Mouse (Mus musculus): Measurements from ENCODE around the gene Peg12. TPM values are rescaled to one million over a fixed set of nuclear protein-coding genes. Genes with fewer than 3 reads are reported as not detected.
A peak's percentile ranks its signal among the peaks of the same experiment; 100 is the strongest.

Gene Peg12
- polyA plus RNA-seq (2014; fragmentation: Nextera tagmentation; extraction: Ambion mirVana) = 25.9 and 31.4 TPM in 2 replicates

DNA sequence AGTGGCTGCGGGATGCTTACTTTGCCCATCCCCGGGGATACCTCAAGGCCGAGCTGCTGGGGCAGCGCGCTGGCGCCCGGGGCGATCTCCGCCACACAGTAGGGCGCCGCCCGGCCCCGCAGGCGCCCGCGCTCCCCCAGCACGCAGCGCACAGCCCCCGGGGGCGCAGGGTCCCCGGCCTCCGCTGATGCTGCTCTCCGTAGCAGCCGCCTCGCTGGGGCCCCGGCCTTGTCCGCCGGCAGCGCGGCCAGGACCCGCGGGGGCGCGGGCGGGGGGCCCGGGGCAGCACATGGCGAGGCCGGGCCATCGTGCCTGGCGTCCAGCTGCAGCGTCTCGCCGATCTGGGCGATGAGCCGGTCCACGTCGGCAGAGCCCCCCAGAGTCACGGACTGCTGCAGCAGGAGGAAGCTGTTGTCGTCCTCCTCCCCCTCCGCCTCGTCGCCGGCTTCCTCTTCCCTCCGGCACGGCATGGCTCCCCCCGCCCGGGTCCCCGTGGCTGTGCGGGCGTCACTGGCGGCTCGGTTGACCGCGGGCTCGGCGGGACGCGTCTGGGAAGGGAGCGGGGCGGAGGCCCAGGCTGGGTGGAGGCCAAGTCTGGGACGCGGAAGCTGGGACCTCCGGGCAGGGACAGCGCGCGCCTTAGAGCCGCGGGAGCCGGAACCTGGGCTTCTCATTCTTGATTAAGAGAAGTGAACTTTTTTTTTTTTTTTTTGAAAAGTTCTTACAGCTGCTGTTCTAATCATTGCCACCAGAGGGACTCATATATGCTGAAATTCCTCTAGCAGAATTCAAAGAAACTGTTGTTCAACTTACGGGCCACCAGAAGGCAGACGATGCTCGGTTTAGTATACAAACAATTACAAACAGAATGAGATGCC, at the start of gene Peg12:
TSS of gene Peg12 (minus strand) at position 633 of the 878 bp plus-strand sequence.
- WGBS = 23% methylated on average over 65 of the region's 82 CpGs
- Histone ChIP-seq H3K4me3 (ENCODE audit: low read length) (peak within 1 kb of the TSS; percentile 43), H3K4me2 (replicated peaks; ENCODE audit: low read depth, low read length) (peak within 1 kb of the TSS; percentile 56), H3K27ac (ENCODE audit: low read depth, low read length) (peak within 1 kb of the TSS; percentile 90), H3K9me3 (ENCODE audit: control insufficient read depth, low read length) (no peaks in the 10 kb centered on the region), H3K9ac (ENCODE audit: low read depth, low read length) (peak within 1 kb of the TSS; percentile 79), H3K36me3 (ENCODE audit: control insufficient read depth, insufficient read depth, low read length) (no peaks in the 10 kb centered on the region), H3K27me3 (ENCODE audit: control insufficient read depth, insufficient read depth, low read length) (no peaks in the 10 kb centered on the region), H3K4me1 (ENCODE audit: control insufficient read depth, insufficient read depth, low read length) (no peaks in the 10 kb centered on the region)
- ATAC-seq (ENCODE audit: low FRiP score, low TSS enrichment) = peak; percentile 90

DNA sequence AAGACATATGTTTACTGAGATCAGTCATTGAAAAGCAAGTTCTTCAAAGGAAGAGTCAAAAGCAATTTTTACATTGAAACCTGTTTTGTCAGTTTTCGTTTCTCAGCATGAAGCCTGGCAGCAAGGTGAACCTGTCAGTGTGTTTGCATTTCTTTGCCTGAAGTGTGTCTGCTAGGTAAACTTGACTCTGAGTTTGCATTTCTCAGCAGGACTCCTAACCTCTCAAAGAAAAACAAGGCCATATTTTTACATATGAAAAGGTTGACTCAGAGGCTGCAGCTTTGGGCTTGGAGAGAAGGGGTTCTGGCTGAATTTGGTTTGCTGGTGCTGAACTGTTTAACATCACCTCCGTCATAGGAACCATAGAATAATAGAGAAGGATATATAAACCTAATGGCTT, 21.8 kb upstream of the Peg12 start:
- no peak for ATAC-seq (ENCODE audit: low FRiP score, low TSS enrichment)
- WGBS = 26% methylated on average over 2 of the region's 2 CpGs
- peaks cover 4% of the 10 kb centered on the region; the same call in 1 of the 2 replicates for H3K9me3 ChIP-seq (ENCODE audit: control insufficient read depth, low read length)
- no peaks in the 10 kb centered on the region for H3K36me3 ChIP-seq (ENCODE audit: control insufficient read depth, insufficient read depth, low read length)
- no peaks in the 10 kb centered on the region for H3K4me1 ChIP-seq (ENCODE audit: control insufficient read depth, insufficient read depth, low read length)
- no peak overlapping the region for H3K9ac ChIP-seq (ENCODE audit: low read depth, low read length)
- H3K4me3 ChIP-seq (ENCODE audit: low read length) = no peak overlapping the region
- no peaks in the 10 kb centered on the region for H3K27me3 ChIP-seq (ENCODE audit: control insufficient read depth, insufficient read depth, low read length)
- H3K4me2 ChIP-seq (replicated peaks; ENCODE audit: low read depth, low read length) = no peak overlapping the region
- H3K27ac ChIP-seq (ENCODE audit: low read depth, low read length) = no peak overlapping the region

DNA sequence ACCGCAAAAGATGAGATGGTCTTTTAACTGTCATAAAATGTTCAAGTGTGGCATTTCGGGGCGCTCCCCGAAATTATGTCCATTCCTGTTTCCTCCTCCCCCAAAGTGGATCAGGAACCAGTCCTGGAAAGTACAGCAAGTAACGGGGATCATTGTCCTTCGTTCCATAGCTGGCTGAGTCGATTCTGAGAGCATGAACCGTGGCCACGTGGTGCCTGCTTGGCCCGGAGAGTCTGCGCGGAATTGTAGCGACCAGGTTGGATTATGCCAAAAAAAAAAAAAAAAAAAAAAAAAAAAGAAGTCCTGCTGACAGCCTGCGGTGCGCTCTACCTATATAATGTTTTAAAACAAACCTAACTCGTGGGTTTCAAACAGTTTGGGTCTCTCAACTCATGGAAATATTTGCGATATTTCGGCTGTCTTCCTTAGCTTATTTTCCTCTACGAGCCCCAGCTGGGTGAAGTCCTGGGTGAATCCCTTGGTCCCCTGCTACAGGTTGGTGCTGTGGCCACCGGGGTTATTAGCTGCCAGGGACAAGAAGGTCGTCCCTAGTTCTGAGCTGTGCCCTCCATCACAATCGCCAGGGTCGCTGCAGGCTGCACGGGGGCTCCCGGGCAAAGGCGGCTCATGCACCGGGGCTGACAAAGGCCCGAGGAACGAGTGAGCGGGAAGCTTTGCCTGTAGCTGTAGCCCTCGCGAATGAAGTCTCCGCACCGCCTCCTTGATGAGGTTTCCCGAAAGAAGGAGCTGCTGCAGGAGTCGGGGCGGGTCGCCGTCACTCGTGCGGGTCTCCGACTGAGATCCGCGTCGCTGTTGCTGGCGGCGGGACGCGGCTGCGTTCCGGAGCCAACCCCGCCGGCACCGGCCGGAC, 1.1 kb downstream of the Peg12 start:
- Histone ChIP-seq H3K4me1 (ENCODE audit: control insufficient read depth, insufficient read depth, low read length) (no peaks in the 10 kb centered on the region), H3K27me3 (ENCODE audit: control insufficient read depth, insufficient read depth, low read length) (no peaks in the 10 kb centered on the region), H3K9ac (ENCODE audit: low read depth, low read length) (peak overlapping the region; percentile 79), H3K4me2 (replicated peaks; ENCODE audit: low read depth, low read length) (peak overlapping the region; percentile 56), H3K9me3 (ENCODE audit: control insufficient read depth, low read length) (no peaks in the 10 kb centered on the region), H3K4me3 (ENCODE audit: low read length) (peak overlapping the region; percentile 43), H3K27ac (ENCODE audit: low read depth, low read length) (peak overlapping the region; percentile 90), H3K36me3 (ENCODE audit: control insufficient read depth, insufficient read depth, low read length) (no peaks in the 10 kb centered on the region)
- 35% methylated on average over 54 of the region's 55 CpGs for WGBS
- ATAC-seq (ENCODE audit: low FRiP score, low TSS enrichment) = peak; percentile 36

DNA sequence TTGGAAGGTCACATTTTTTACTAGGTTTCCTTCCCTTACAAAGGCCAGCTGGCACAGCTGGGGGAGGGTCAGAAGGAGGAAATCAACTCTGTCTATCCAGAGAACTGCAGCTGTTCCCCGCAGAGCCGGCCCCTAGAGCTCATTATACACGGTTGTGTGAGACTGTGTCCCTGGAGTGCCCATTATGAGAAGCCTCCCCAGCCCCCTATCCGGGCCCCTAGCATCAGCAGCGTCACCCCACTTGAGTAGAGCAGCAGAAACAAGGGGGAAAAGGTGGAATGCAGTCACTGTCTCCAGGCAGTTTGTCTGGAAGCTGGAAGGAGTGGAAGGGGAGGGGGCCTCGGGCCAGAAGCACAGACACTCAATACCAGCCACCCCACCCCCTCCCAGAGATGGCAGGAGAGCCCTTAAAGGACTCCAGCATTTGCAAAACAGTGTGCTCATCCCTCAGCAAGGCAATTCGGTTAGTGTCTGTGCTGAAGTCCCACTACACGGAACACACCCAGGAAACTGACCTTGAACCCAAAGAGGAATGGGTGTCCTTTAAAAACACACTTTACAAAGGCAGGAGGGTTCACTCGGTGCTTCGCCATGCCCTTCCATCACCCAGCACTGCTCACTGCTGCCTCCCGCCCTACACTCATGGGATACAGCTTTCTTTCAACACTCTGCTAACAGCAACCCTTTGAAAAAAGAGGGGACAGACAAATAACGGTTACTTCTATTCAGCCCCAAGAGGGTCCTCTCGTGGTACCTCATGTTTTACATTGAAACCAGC, 1.9 kb downstream of the Peg12 start:
- Histone ChIP-seq H3K4me1 (ENCODE audit: control insufficient read depth, insufficient read depth, low read length) (no peaks in the 10 kb centered on the region), H3K27me3 (ENCODE audit: control insufficient read depth, insufficient read depth, low read length) (no peaks in the 10 kb centered on the region), H3K27ac (ENCODE audit: low read depth, low read length) (peak overlapping the region; percentile 37; the same call in 1 of the 2 replicates), H3K9ac (ENCODE audit: low read depth, low read length) (peak overlapping the region; percentile 79; the same call in 1 of the 2 replicates), H3K4me2 (replicated peaks; ENCODE audit: low read depth, low read length) (peak overlapping the region; percentile 56), H3K9me3 (ENCODE audit: control insufficient read depth, low read length) (no peaks in the 10 kb centered on the region), H3K36me3 (ENCODE audit: control insufficient read depth, insufficient read depth, low read length) (no peaks in the 10 kb centered on the region), H3K4me3 (ENCODE audit: low read length) (peak overlapping the region; percentile 43)
- 26% methylated on average over 13 of the region's 13 CpGs for WGBS
- ATAC-seq (ENCODE audit: low FRiP score, low TSS enrichment) = peak; percentile 72

DNA sequence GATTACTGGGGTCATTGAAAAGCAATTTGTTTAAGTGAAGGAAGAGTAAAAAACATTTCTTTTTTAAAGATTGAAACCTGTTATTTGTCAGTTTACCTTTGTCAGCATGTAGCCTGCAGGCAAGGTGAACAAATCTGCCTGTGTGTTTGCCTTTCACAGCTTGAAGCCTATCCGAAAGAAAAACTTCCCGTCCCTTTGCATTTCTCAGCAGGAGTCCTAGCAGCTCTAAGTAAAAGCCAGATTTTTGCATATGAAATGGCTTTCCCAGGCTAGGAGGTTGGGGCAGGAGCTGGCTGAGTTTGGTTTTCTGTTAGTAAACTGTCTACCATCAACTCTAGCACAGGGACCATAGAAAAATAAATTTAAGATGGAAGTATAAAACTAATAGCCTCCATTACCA, 12.0 kb downstream of the Peg12 start:
- Histone ChIP-seq H3K36me3 (ENCODE audit: control insufficient read depth, insufficient read depth, low read length) (no peaks in the 10 kb centered on the region), H3K4me1 (ENCODE audit: control insufficient read depth, insufficient read depth, low read length) (no peaks in the 10 kb centered on the region), H3K4me3 (ENCODE audit: low read length) (no peak overlapping the region), H3K9ac (ENCODE audit: low read depth, low read length) (no peak overlapping the region), H3K27ac (ENCODE audit: low read depth, low read length) (no peak overlapping the region), H3K9me3 (ENCODE audit: control insufficient read depth, low read length) (no peaks in the 10 kb centered on the region; the same call in 1 of the 2 replicates), H3K4me2 (replicated peaks; ENCODE audit: low read depth, low read length) (no peak overlapping the region), H3K27me3 (ENCODE audit: control insufficient read depth, insufficient read depth, low read length) (no peaks in the 10 kb centered on the region)
- ATAC-seq (ENCODE audit: low FRiP score, low TSS enrichment) = no peak
- 38% methylated on average over 2 of the region's 2 CpGs for WGBS

DNA sequence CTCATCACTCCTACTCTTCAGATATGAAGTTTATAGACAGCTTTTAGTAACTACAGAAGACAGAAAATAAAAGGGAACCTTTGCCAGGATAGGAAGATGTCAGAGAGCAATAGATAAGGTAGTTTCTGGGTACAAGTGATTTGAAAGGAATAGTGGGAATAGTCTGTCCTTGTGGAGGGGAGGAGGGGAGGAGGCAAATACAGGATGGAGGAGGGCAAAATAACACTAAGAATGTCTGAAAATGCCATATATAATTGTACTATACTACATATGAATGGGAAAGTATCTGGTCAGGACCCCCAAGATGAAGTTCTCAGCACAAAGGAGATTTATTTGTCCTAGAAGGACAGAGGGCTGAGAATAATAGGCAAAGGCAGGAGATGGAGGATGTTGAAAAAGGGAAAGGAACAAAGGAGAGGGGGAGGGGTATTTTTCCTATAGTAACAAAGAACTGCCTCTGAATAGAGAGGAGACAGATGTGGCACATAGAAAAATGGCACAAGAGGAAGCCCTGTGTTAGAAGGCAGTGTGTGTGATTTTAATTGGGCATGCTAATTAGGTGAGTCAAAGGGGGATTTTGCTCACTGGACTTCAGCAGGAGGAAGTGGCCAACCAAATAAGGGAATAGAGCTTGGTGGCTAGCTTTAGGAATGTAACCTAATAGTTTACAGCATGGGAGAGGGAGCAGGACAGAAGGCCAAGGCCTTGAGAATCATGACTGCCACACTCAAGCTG, 18.7 kb downstream of the Peg12 start:
- Histone ChIP-seq H3K4me1 (ENCODE audit: control insufficient read depth, insufficient read depth, low read length) (no peaks in the 10 kb centered on the region), H3K4me3 (ENCODE audit: low read length) (no peak overlapping the region), H3K4me2 (replicated peaks; ENCODE audit: low read depth, low read length) (no peak overlapping the region), H3K9me3 (ENCODE audit: control insufficient read depth, low read length) (no peaks in the 10 kb centered on the region), H3K27me3 (ENCODE audit: control insufficient read depth, insufficient read depth, low read length) (no peaks in the 10 kb centered on the region), H3K36me3 (ENCODE audit: control insufficient read depth, insufficient read depth, low read length) (no peaks in the 10 kb centered on the region), H3K9ac (ENCODE audit: low read depth, low read length) (no peak overlapping the region), H3K27ac (ENCODE audit: low read depth, low read length) (no peak overlapping the region)
- no peak for ATAC-seq (ENCODE audit: low FRiP score, low TSS enrichment)

DNA sequence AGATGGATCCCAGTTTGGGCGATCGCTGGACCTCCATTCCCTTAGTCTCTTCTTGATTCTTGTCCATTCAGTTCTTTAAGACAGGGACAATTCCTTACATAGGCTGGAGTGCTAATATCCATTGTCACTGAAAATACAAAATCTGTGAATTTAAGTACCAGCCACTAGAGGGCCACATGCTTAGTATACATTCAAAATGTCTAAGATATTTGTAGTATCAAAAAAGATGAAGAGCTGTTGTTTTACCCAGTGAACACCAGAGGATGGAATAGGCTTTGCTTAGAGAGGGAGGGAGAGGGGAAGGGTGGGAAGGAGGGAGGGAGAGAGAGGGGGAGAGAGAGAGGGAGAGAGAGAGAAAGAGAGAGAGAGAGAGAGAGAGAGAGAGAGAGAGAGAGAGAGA, 27.9 kb downstream of the Peg12 start:
- Histone ChIP-seq H3K4me3 (ENCODE audit: low read length) (no peak overlapping the region), H3K9ac (ENCODE audit: low read depth, low read length) (no peak overlapping the region), H3K36me3 (ENCODE audit: control insufficient read depth, insufficient read depth, low read length) (no peaks in the 10 kb centered on the region), H3K4me2 (replicated peaks; ENCODE audit: low read depth, low read length) (no peak overlapping the region), H3K27me3 (ENCODE audit: control insufficient read depth, insufficient read depth, low read length) (no peaks in the 10 kb centered on the region), H3K4me1 (ENCODE audit: control insufficient read depth, insufficient read depth, low read length) (no peaks in the 10 kb centered on the region), H3K9me3 (ENCODE audit: control insufficient read depth, low read length) (no peaks in the 10 kb centered on the region), H3K27ac (ENCODE audit: low read depth, low read length) (no peak overlapping the region)
- ATAC-seq (ENCODE audit: low FRiP score, low TSS enrichment) = no peak
- WGBS = 50% methylated on average over 2 of the region's 2 CpGs

DNA sequence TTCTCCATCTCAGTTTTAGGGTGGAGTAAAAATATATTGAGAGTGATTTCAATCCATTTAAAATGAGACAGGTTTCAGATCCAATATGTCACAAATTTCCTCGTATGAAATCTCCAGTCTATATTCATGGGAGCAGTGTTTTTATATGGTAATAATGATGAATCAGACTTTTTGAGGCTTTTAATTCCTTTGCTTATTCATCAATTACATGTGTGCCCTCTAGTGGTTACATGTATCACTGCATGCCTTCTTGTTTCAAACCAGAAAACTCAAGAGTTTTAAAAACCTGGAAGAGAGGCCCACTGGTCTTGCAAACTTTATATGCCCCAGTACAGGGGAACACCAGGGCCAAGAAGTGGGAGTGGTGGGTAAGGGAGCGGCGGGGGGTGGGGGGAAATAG, 31.1 kb downstream of the Peg12 start:
- H3K4me2 ChIP-seq (replicated peaks; ENCODE audit: low read depth, low read length) = no peak overlapping the region
- H3K9ac ChIP-seq (ENCODE audit: low read depth, low read length) = no peak overlapping the region
- no peaks in the 10 kb centered on the region for H3K27me3 ChIP-seq (ENCODE audit: control insufficient read depth, insufficient read depth, low read length)
- H3K4me3 ChIP-seq (ENCODE audit: low read length) = no peak overlapping the region
- H3K9me3 ChIP-seq (ENCODE audit: control insufficient read depth, low read length) = no peaks in the 10 kb centered on the region
- no peaks in the 10 kb centered on the region for H3K4me1 ChIP-seq (ENCODE audit: control insufficient read depth, insufficient read depth, low read length)
- WGBS = 34% methylated on average over 3 of the region's 3 CpGs
- H3K27ac ChIP-seq (ENCODE audit: low read depth, low read length) = no peak overlapping the region
- no peaks in the 10 kb centered on the region for H3K36me3 ChIP-seq (ENCODE audit: control insufficient read depth, insufficient read depth, low read length)
- ATAC-seq (ENCODE audit: low FRiP score, low TSS enrichment) = no peak
